Mouse (Mus musculus): ENCODE results near the gene Ogfod2. TPM values are rescaled to one million over a fixed set of nuclear protein-coding genes. Genes with fewer than 3 reads are reported as not detected.

Gene Ogfod2
- polyA plus RNA-seq, 1 experiment = 15.2 TPM

DNA sequence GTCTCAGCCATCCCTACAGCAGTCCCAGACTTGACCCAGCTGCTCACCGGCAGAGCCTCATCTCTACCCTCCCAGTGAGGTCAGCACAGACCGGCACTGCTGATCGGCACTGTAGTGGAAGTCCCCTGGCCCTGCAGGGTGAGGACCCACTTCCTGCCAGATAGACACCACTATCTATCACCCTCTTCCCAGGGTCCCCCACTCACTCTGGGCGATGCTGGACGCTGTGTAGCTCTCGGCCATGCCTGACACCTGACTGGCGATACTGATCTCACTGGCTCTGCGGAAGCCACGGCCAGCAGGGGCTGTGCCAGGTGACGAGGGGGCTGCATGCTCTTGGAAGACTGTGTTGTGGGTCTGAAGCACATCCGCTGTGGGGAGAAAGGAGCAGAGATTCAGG, 13.0 kb downstream of the Ogfod2 start:
- Histone ChIP-seq H3K79me2 (ENCODE audit: control insufficient read depth, insufficient read depth) (no peaks in the 10 kb centered on the region), H3K27me3 (ENCODE audit: control insufficient read depth, insufficient read depth, insufficient read length) (no peaks in the 10 kb centered on the region), H3ac (ENCODE audit: control insufficient read depth, insufficient read length) (no peak overlapping the region), H3K4me2 (ENCODE audit: low read depth) (no peak overlapping the region), H3K4me3 (no peak overlapping the region), H3K36me3 (ENCODE audit: control insufficient read depth, insufficient read depth) (no peaks in the 10 kb centered on the region)
- TF ChIP-seq E2F4 (IDR thresholded peaks at IDR 0.05; ENCODE audit: insufficient read depth) (no peak), SRF (IDR thresholded peaks at IDR 0.05; ENCODE audit: control insufficient read depth, insufficient read length, low read depth) (no peak), TCF3 (IDR thresholded peaks at IDR 0.05; ENCODE audit: insufficient read length, low read depth) (no peak), REST (IDR thresholded peaks at IDR 0.05; ENCODE audit: insufficient read depth, insufficient read length) (no peak), POLR2AphosphoS2 (IDR thresholded peaks at IDR 0.05; ENCODE audit: insufficient read length, low read depth) (no peak), MAX (IDR thresholded peaks at IDR 0.05; ENCODE audit: low read depth) (no peak)

DNA sequence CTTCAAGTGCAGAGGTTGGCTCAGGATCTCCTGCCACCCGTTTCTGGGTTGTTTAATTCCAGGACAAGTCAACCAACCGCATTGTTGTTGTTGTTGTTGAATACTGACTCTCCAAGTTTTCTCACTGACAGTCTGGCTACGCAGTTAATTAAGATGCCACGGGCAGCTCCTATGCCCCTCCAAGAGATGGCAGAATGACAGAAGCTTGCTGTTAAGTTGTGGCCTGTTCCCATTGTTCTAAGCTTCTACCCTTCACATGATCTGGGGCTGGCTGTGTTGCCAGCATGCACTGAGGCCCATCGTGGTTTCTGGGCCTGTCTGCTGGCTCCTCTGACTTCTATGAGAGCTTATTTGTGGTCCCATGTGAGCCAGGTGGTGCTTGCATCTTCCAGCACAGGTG, 22.2 kb downstream of the Ogfod2 start:
- Histone ChIP-seq H3K36me3 (ENCODE audit: control insufficient read depth, insufficient read depth) (no peaks in the 10 kb centered on the region), H3K4me3 (no peak overlapping the region), H3K79me2 (ENCODE audit: control insufficient read depth, insufficient read depth) (no peaks in the 10 kb centered on the region), H3K4me2 (ENCODE audit: low read depth) (no peak overlapping the region), H3ac (ENCODE audit: control insufficient read depth, insufficient read length) (no peak overlapping the region), H3K27me3 (ENCODE audit: control insufficient read depth, insufficient read depth, insufficient read length) (no peaks in the 10 kb centered on the region)
- TF ChIP-seq SRF (IDR thresholded peaks at IDR 0.05; ENCODE audit: control insufficient read depth, insufficient read length, low read depth) (no peak), POLR2A (IDR thresholded peaks at IDR 0.05; ENCODE audit: insufficient read length, low read depth) (no peak), MYOD1 (IDR thresholded peaks at IDR 0.05; ENCODE audit: control insufficient read depth in 1 of 3, insufficient read length in 2 of 3, low read depth in 2 of 3) (no peak), REST (IDR thresholded peaks at IDR 0.05; ENCODE audit: insufficient read depth, insufficient read length) (no peak), MYOG (IDR thresholded peaks at IDR 0.05; ENCODE audit: control insufficient read depth in 1 of 3, insufficient read depth in 1 of 3, insufficient read length in 2 of 3, low read depth in 2 of 3) (no peak), TCF3 (IDR thresholded peaks at IDR 0.05; ENCODE audit: insufficient read length, low read depth) (no peak), POLR2AphosphoS2 (IDR thresholded peaks at IDR 0.05; ENCODE audit: insufficient read length, low read depth) (no peak), USF1 (IDR thresholded peaks at IDR 0.05; ENCODE audit: low read depth) (no peak), E2F4 (IDR thresholded peaks at IDR 0.05; ENCODE audit: insufficient read depth) (no peak)

DNA sequence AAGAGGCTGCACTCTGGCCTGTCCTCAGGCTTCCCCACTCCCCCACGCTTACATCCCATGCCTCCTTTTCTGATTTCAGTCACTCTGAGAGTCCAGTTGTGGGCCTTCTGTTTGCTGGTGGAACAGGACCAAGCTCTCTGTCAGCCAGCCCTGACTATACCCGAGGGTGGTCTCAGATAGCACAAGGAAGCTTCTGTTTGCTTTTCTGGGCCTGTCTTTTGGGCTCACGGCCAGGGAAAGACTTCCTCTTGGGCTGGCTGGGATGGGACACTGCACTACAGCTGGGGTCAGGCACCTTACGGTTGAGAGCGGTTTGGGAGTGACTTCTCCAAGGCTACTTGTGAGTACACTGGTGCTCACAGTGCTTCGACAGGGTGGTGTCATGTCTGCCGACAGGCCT, 26.0 kb downstream of the Ogfod2 start:
- Histone ChIP-seq H3ac (ENCODE audit: control insufficient read depth, insufficient read length) (no peak overlapping the region), H3K4me3 (no peak overlapping the region), H3K79me2 (ENCODE audit: control insufficient read depth, insufficient read depth) (no peaks in the 10 kb centered on the region), H3K36me3 (ENCODE audit: control insufficient read depth, insufficient read depth) (no peaks in the 10 kb centered on the region), H3K4me2 (ENCODE audit: low read depth) (no peak overlapping the region), H3K27me3 (ENCODE audit: control insufficient read depth, insufficient read depth, insufficient read length) (no peaks in the 10 kb centered on the region)
- TF ChIP-seq MYOD1 (IDR thresholded peaks at IDR 0.05; ENCODE audit: control insufficient read depth in 1 of 3, insufficient read length in 2 of 3, low read depth in 2 of 3) = no peak

DNA sequence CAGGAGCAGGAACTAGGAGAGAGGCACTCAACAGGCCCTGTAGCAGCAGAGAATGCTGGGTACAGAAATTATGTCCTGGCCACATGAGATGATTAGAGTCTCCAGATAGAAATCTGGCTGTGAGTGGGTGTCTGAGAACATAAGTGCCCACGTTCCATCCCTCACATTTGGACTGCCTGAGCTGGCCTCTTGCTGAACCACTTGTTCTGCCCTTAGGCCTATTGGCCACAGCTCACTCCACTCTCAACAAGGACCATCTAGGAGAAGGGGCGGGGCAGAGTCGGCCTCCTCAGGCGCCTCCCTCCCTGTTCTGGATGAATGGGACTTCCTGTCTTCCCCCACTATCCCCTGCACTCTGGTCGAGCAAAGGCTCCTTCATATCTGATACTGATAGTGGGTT, 36.9 kb downstream of the Ogfod2 start:
- H3K27me3 ChIP-seq (ENCODE audit: control insufficient read depth, insufficient read depth, insufficient read length) = no peaks in the 10 kb centered on the region
- H3K36me3 ChIP-seq (ENCODE audit: control insufficient read depth, insufficient read depth) = no peaks in the 10 kb centered on the region
- TF ChIP-seq TCF12 (IDR thresholded peaks at IDR 0.05; ENCODE audit: insufficient read depth, poor library complexity, severe bottlenecking) (no peak), E2F4 (IDR thresholded peaks at IDR 0.05; ENCODE audit: insufficient read depth) (no peak), MYOD1 (IDR thresholded peaks at IDR 0.05; ENCODE audit: control insufficient read depth in 1 of 3, insufficient read length in 2 of 3, low read depth in 2 of 3) (no peak), CEBPB (IDR thresholded peaks at IDR 0.05; ENCODE audit: insufficient read depth, poor library complexity, severe bottlenecking) (no peak), POLR2A (IDR thresholded peaks at IDR 0.05; ENCODE audit: insufficient read length, low read depth) (no peak), POLR2AphosphoS2 (IDR thresholded peaks at IDR 0.05; ENCODE audit: insufficient read length, low read depth) (no peak), MYOG (IDR thresholded peaks at IDR 0.05; ENCODE audit: control insufficient read depth in 1 of 3, insufficient read depth in 1 of 3, insufficient read length in 2 of 3, low read depth in 2 of 3) (no peak), USF1 (IDR thresholded peaks at IDR 0.05; ENCODE audit: low read depth) (no peak), REST (IDR thresholded peaks at IDR 0.05; ENCODE audit: insufficient read depth, insufficient read length) (no peak), TCF3 (IDR thresholded peaks at IDR 0.05; ENCODE audit: insufficient read length, low read depth) (no peak), SRF (IDR thresholded peaks at IDR 0.05; ENCODE audit: control insufficient read depth, insufficient read length, low read depth) (no peak), MAX (IDR thresholded peaks at IDR 0.05; ENCODE audit: low read depth) (no peak)
- H3K4me2 ChIP-seq (ENCODE audit: low read depth) = no peak overlapping the region
- H3ac ChIP-seq (ENCODE audit: control insufficient read depth, insufficient read length) = no peak overlapping the region
- H3K4me3 ChIP-seq = no peak overlapping the region
- H3K79me2 ChIP-seq (ENCODE audit: control insufficient read depth, insufficient read depth) = no peaks in the 10 kb centered on the region

DNA sequence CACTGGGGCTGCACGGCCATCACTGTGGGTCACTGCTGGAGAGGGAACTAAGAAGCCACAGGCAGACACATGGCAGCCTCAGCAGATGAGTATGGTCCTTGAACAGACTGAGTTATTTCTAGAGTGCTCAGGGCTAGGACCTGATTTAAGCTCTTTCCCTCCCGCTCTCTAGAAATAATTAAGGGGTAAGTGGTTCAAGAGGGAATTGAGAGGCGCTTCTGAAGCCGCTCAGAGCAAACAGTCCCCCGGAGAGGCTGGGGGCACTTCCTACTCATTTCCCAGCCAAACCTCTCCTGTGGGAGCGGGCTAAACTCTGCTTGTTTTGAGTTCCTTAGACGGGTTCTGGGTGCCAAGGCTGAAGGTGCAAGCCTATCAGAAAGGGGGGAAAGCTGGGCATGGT, 38.8 kb downstream of the Ogfod2 start:
- no peaks in the 10 kb centered on the region for H3K27me3 ChIP-seq (ENCODE audit: control insufficient read depth, insufficient read depth, insufficient read length)
- TF ChIP-seq TCF12 (IDR thresholded peaks at IDR 0.05; ENCODE audit: insufficient read depth, poor library complexity, severe bottlenecking) (no peak), MYOD1 (IDR thresholded peaks at IDR 0.05; ENCODE audit: control insufficient read depth in 1 of 3, insufficient read length in 2 of 3, low read depth in 2 of 3) (no peak), MAX (IDR thresholded peaks at IDR 0.05; ENCODE audit: low read depth) (no peak), E2F4 (IDR thresholded peaks at IDR 0.05; ENCODE audit: insufficient read depth) (no peak), USF1 (IDR thresholded peaks at IDR 0.05; ENCODE audit: low read depth) (no peak), POLR2AphosphoS2 (IDR thresholded peaks at IDR 0.05; ENCODE audit: insufficient read length, low read depth) (no peak), REST (IDR thresholded peaks at IDR 0.05; ENCODE audit: insufficient read depth, insufficient read length) (no peak)
- H3K4me3 ChIP-seq = no peak overlapping the region
- H3K4me2 ChIP-seq (ENCODE audit: low read depth) = no peak overlapping the region
- no peak overlapping the region for H3ac ChIP-seq (ENCODE audit: control insufficient read depth, insufficient read length)
- H3K79me2 ChIP-seq (ENCODE audit: control insufficient read depth, insufficient read depth) = no peaks in the 10 kb centered on the region
- no peaks in the 10 kb centered on the region for H3K36me3 ChIP-seq (ENCODE audit: control insufficient read depth, insufficient read depth)
